Comparison of ENCODE assay signal across 17 mouse cellular contexts in the genomic region with DNA sequence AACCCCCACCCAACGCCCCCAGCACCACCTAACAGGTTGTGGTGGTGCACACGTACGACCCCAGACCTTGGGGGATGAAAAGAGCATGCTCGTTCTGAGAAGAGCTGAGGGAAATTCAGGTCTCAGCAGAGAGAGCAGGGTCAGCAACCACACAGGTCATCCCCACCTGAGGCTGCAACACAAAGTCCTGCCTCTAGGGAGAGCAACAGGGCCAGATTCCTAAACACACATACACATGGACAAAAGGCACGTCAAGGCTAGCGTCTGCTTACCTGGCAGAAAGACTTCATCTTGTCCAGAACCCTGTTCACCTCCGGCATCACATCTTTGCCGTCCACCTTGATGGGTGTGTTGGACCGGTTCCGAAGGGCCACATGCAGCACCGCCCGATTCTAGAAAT. TPM values are rescaled to one million over a fixed set of nuclear protein-coding genes. Genes with fewer than 3 reads are reported as not detected.
DNase-seq lines count a peak whose midpoint lies in the region; ATAC-seq and TF ChIP-seq lines count a peak whose summit lies in the region.
"Had no signal": no experiment of that assay in that cellular context is flagged by ENCODE, and none has a peak within 500 bp of the region (broad histone marks: within the 10 kb centered on the region; RNA-seq: fewer than 3 reads in every experiment).

No protein-coding gene starts in this region.

- H3K4me1 ChIP-seq in forebrain, postnatal 0 days (ENCODE audit: insufficient read depth) = 0 out of 2 replicates have a peak, but pooled peaks cover 7% of the 10 kb centered on the region
- peaks cover 16% of the 10 kb centered on the region for H3K4me1 ChIP-seq in forebrain, embryonic 15.5 days
- peaks cover 28% of the 10 kb centered on the region for H3K4me1 ChIP-seq in intestine, embryonic 15.5 days (replicated peaks)
- peaks cover 33% of the 10 kb centered on the region for H3K4me1 ChIP-seq in intestine, embryonic 16.5 days (ENCODE audit: control insufficient read depth, insufficient read depth, low read length)
- H3K4me1 ChIP-seq in neural tube, embryonic 13.5 days (replicated peaks) = peaks cover 48% of the 10 kb centered on the region
- peaks cover 23% of the 10 kb centered on the region for H3K4me1 ChIP-seq in stomach, embryonic 15.5 days

- H3K4me3 ChIP-seq in forebrain, postnatal 0 days (ENCODE audit: low read depth, low read length) = no peak overlapping the region
- no peak overlapping the region for H3K4me3 ChIP-seq in forebrain, embryonic 15.5 days
- no peak overlapping the region for H3K4me3 ChIP-seq in intestine, embryonic 15.5 days (replicated peaks)
- no peak overlapping the region for H3K4me3 ChIP-seq in intestine, embryonic 16.5 days (ENCODE audit: low read length)
- no peak overlapping the region for H3K4me3 ChIP-seq in neural tube, embryonic 13.5 days
- H3K4me3 ChIP-seq in stomach, embryonic 15.5 days (replicated peaks) = no peak overlapping the region
- H3K4me3 ChIP-seq: limb, embryonic 15.5 days; midbrain, embryonic 10.5 days had no signal

- DNase-seq in forebrain, postnatal 0 days = no peak
- no peak for DNase-seq in neural tube, embryonic 10.5 days (ENCODE audit: extremely low spot score, low spot score)
- DNase-seq in urinary bladder, postnatal 36 days (ENCODE audit: low spot score in 2 of 2) = no peak
- DNase-seq: cerebellum, postnatal 14 days; kidney, adult 18-20 months; layer of hippocampus, adult 9-11 months; thymus, postnatal 36 days had no signal

- peaks cover 36% of the 10 kb centered on the region for H3K36me3 ChIP-seq in forebrain, postnatal 0 days (ENCODE audit: insufficient read depth)
- peaks cover 20% of the 10 kb centered on the region for H3K36me3 ChIP-seq in forebrain, embryonic 15.5 days
- peaks cover 33% of the 10 kb centered on the region for H3K36me3 ChIP-seq in intestine, embryonic 15.5 days
- peaks cover 14% of the 10 kb centered on the region for H3K36me3 ChIP-seq in intestine, embryonic 16.5 days (ENCODE audit: control insufficient read depth, insufficient read depth, low read length)
- H3K36me3 ChIP-seq in neural tube, embryonic 13.5 days = peaks cover 57% of the 10 kb centered on the region
- peaks cover 51% of the 10 kb centered on the region for H3K36me3 ChIP-seq in stomach, embryonic 15.5 days

- no peak overlapping the region for H3K27ac ChIP-seq in forebrain, postnatal 0 days (ENCODE audit: low read depth, low read length)
- H3K27ac ChIP-seq in forebrain, embryonic 15.5 days (replicated peaks) = no peak overlapping the region
- H3K27ac ChIP-seq in intestine, embryonic 15.5 days = no peak overlapping the region
- H3K27ac ChIP-seq in intestine, embryonic 16.5 days (ENCODE audit: low read length) = no peak overlapping the region
- no peak overlapping the region for H3K27ac ChIP-seq in neural tube, embryonic 13.5 days (replicated peaks)
- no peak overlapping the region for H3K27ac ChIP-seq in stomach, embryonic 15.5 days
- H3K27ac ChIP-seq: limb, embryonic 15.5 days; midbrain, embryonic 10.5 days had no signal

- H3K9ac ChIP-seq in forebrain, postnatal 0 days = no peak overlapping the region
- H3K9ac ChIP-seq in forebrain, embryonic 15.5 days (replicated peaks) = no peak overlapping the region
- no peak overlapping the region for H3K9ac ChIP-seq in intestine, embryonic 15.5 days
- H3K9ac ChIP-seq in intestine, embryonic 16.5 days (ENCODE audit: low read depth, low read length) = no peak overlapping the region
- 0 out of 2 replicates have a peak overlapping the region, but pooled peaks have one; percentile 41 for H3K9ac ChIP-seq in neural tube, embryonic 13.5 days
- H3K9ac ChIP-seq in stomach, embryonic 15.5 days = no peak overlapping the region
- H3K9ac ChIP-seq: limb, embryonic 15.5 days had no signal

- WGBS in forebrain, postnatal 0 days = 87% methylated on average over 12 of the region's 12 CpGs
- 89% methylated on average over 12 of the region's 12 CpGs for WGBS in forebrain, embryonic 15.5 days
- WGBS in intestine, embryonic 15.5 days = 86% methylated on average over 12 of the region's 12 CpGs
- 88% methylated on average over 12 of the region's 12 CpGs for WGBS in intestine, embryonic 16.5 days
- whole genome bisulfite sequencing in neural tube, embryonic 13.5 days = 86% methylated on average over 12 of the region's 12 CpGs
- 87% methylated on average over 12 of the region's 12 CpGs for WGBS in stomach, embryonic 15.5 days

- H3K4me2 ChIP-seq in forebrain, postnatal 0 days (ENCODE audit: low read depth) = no peak overlapping the region
- no peak overlapping the region for H3K4me2 ChIP-seq in forebrain, embryonic 15.5 days (replicated peaks)
- H3K4me2 ChIP-seq in intestine, embryonic 15.5 days (replicated peaks) = peak overlapping the region; percentile 79
- H3K4me2 ChIP-seq in intestine, embryonic 16.5 days (ENCODE audit: low read depth, low read length) = no peak overlapping the region; the same call in 1 of the 2 replicates
- H3K4me2 ChIP-seq in neural tube, embryonic 13.5 days = no peak overlapping the region
- 0 out of 2 replicates have a peak overlapping the region, but pooled peaks have one; percentile 80 for H3K4me2 ChIP-seq in stomach, embryonic 15.5 days
- H3K4me2 ChIP-seq: limb, embryonic 15.5 days had no signal

- TF ChIP-seq CTCF in forebrain, postnatal 0 days (IDR thresholded peaks at IDR 0.05; ENCODE audit: low read depth) = 0 out of 2 replicates have a peak, but pooled peaks have one; percentile 6

- ATAC-seq in forebrain, postnatal 0 days = no peak
- no peak for ATAC-seq in forebrain, embryonic 15.5 days (replicated peaks)
- ATAC-seq in intestine, embryonic 15.5 days = no peak
- ATAC-seq in intestine, embryonic 16.5 days = no peak
- no peak for ATAC-seq in neural tube, embryonic 13.5 days (ENCODE audit: low read depth)
- no peak for ATAC-seq in stomach, embryonic 15.5 days (ENCODE audit: insufficient read depth, low FRiP score, low read depth)

- H3K27me3 ChIP-seq in forebrain, postnatal 0 days (ENCODE audit: insufficient read depth, low read length) = no peaks in the 10 kb centered on the region
- no peaks in the 10 kb centered on the region for H3K27me3 ChIP-seq in forebrain, embryonic 15.5 days
- no peaks in the 10 kb centered on the region for H3K27me3 ChIP-seq in intestine, embryonic 15.5 days (replicated peaks)
- no peaks in the 10 kb centered on the region for H3K27me3 ChIP-seq in intestine, embryonic 16.5 days (replicated peaks; ENCODE audit: control insufficient read depth, insufficient read depth, low read length)
- no peaks in the 10 kb centered on the region for H3K27me3 ChIP-seq in neural tube, embryonic 13.5 days
- H3K27me3 ChIP-seq in stomach, embryonic 15.5 days (replicated peaks) = no peaks in the 10 kb centered on the region
- H3K27me3 ChIP-seq: limb, embryonic 15.5 days had no signal

- H3K9me3 ChIP-seq in forebrain, postnatal 0 days (ENCODE audit: low read length) = no peaks in the 10 kb centered on the region
- H3K9me3 ChIP-seq in forebrain, embryonic 15.5 days = no peaks in the 10 kb centered on the region
- H3K9me3 ChIP-seq in intestine, embryonic 15.5 days = no peaks in the 10 kb centered on the region
- no peaks in the 10 kb centered on the region for H3K9me3 ChIP-seq in intestine, embryonic 16.5 days (ENCODE audit: control insufficient read depth, low read length)
- no peaks in the 10 kb centered on the region for H3K9me3 ChIP-seq in neural tube, embryonic 13.5 days
- no peaks in the 10 kb centered on the region for H3K9me3 ChIP-seq in stomach, embryonic 15.5 days
- H3K9me3 ChIP-seq: limb, embryonic 15.5 days; midbrain, embryonic 10.5 days had no signal

RNA-seq across cellular contexts. Expression of a gene that starts 3.3 kb away (rescaled TPM):
- total RNA-seq in forebrain, postnatal 0 days (2014; rRNA removed) = 170 and 223 TPM in 2 replicates
- polyA plus RNA-seq in forebrain, postnatal 0 days (2015; fragmentation: Nextera tagmentation; extraction: Ambion mirVana) = 180 and 259 TPM in 2 replicates
- 173 and 180 TPM in 2 replicates for polyA plus RNA-seq in forebrain, embryonic 15.5 days (2015; fragmentation: Nextera tagmentation; extraction: Ambion mirVana)
- 421 and 423 TPM in 2 replicates for polyA plus RNA-seq in intestine, embryonic 15.5 days (2015; fragmentation: Nextera tagmentation; extraction: Ambion mirVana)
- polyA plus RNA-seq in intestine, embryonic 16.5 days (2015; fragmentation: Nextera tagmentation; extraction: Ambion mirVana) = 448 and 487 TPM in 2 replicates
- 209 and 242 TPM in 2 replicates for polyA plus RNA-seq in neural tube, embryonic 13.5 days (2015; fragmentation: Nextera tagmentation; extraction: Ambion mirVana)
- polyA plus RNA-seq in stomach, embryonic 15.5 days (2015; fragmentation: Nextera tagmentation; extraction: Ambion mirVana) = 288 and 338 TPM in 2 replicates

RNA-seq across cellular contexts. Expression of a gene that starts 24.0 kb away (rescaled TPM):
- not detected in 2 replicates for total RNA-seq in forebrain, postnatal 0 days (2014; rRNA removed)
- not detected in 2 replicates for polyA plus RNA-seq in forebrain, postnatal 0 days (2015; fragmentation: Nextera tagmentation; extraction: Ambion mirVana)
- polyA plus RNA-seq in forebrain, embryonic 15.5 days (2015; fragmentation: Nextera tagmentation; extraction: Ambion mirVana) = not detected in 2 replicates
- not detected in 2 replicates for polyA plus RNA-seq in intestine, embryonic 15.5 days (2015; fragmentation: Nextera tagmentation; extraction: Ambion mirVana)
- not detected in 2 replicates for polyA plus RNA-seq in intestine, embryonic 16.5 days (2015; fragmentation: Nextera tagmentation; extraction: Ambion mirVana)
- polyA plus RNA-seq in neural tube, embryonic 13.5 days (2015; fragmentation: Nextera tagmentation; extraction: Ambion mirVana) = not detected in 2 replicates
- not detected in 2 replicates for polyA plus RNA-seq in stomach, embryonic 15.5 days (2015; fragmentation: Nextera tagmentation; extraction: Ambion mirVana)
- total RNA-seq: hematopoietic stem cell, adult 5-6 weeks; neutrophil, adult 5-6 weeks had no signal
- polyA plus RNA-seq: brain, embryonic 14.5 days; limb, embryonic 15.5 days; midbrain, embryonic 10.5 days had no signal

RNA-seq across cellular contexts. Expression of a gene that starts 30.4 kb away (rescaled TPM):
- total RNA-seq in forebrain, postnatal 0 days (2014; rRNA removed) = 47.4 and 63.7 TPM in 2 replicates
- 69.0 and 74.7 TPM in 2 replicates for polyA plus RNA-seq in forebrain, postnatal 0 days (2015; fragmentation: Nextera tagmentation; extraction: Ambion mirVana)
- polyA plus RNA-seq in forebrain, embryonic 15.5 days (2015; fragmentation: Nextera tagmentation; extraction: Ambion mirVana) = 78.1 and 80.6 TPM in 2 replicates
- 55.9 TPM in 2 replicates for polyA plus RNA-seq in intestine, embryonic 15.5 days (2015; fragmentation: Nextera tagmentation; extraction: Ambion mirVana)
- polyA plus RNA-seq in intestine, embryonic 16.5 days (2015; fragmentation: Nextera tagmentation; extraction: Ambion mirVana) = 50.6 and 63.3 TPM in 2 replicates
- polyA plus RNA-seq in neural tube, embryonic 13.5 days (2015; fragmentation: Nextera tagmentation; extraction: Ambion mirVana) = 77.9 and 83.8 TPM in 2 replicates
- polyA plus RNA-seq in stomach, embryonic 15.5 days (2015; fragmentation: Nextera tagmentation; extraction: Ambion mirVana) = 54.4 and 65.0 TPM in 2 replicates

RNA-seq across cellular contexts. Expression of a gene that starts 57.4 kb away (rescaled TPM):
- total RNA-seq in forebrain, postnatal 0 days (2014; rRNA removed) = 179 and 196 TPM in 2 replicates
- 109 and 123 TPM in 2 replicates for polyA plus RNA-seq in forebrain, postnatal 0 days (2015; fragmentation: Nextera tagmentation; extraction: Ambion mirVana)
- polyA plus RNA-seq in forebrain, embryonic 15.5 days (2015; fragmentation: Nextera tagmentation; extraction: Ambion mirVana) = 202 and 208 TPM in 2 replicates
- polyA plus RNA-seq in intestine, embryonic 15.5 days (2015; fragmentation: Nextera tagmentation; extraction: Ambion mirVana) = 156 and 168 TPM in 2 replicates
- polyA plus RNA-seq in intestine, embryonic 16.5 days (2015; fragmentation: Nextera tagmentation; extraction: Ambion mirVana) = 126 and 144 TPM in 2 replicates
- 188 and 193 TPM in 2 replicates for polyA plus RNA-seq in neural tube, embryonic 13.5 days (2015; fragmentation: Nextera tagmentation; extraction: Ambion mirVana)
- 175 and 181 TPM in 2 replicates for polyA plus RNA-seq in stomach, embryonic 15.5 days (2015; fragmentation: Nextera tagmentation; extraction: Ambion mirVana)

Comparison
In these comparisons a context has a peak if more than half of its experiments do, and no peak if none do; other contexts are left out.
1. H3K4me2 ChIP-seq: peak in intestine, embryonic 15.5 days (single experiment) and stomach, embryonic 15.5 days (single experiment); none in forebrain, postnatal 0 days (single experiment), forebrain, embryonic 15.5 days (single experiment), intestine, embryonic 16.5 days (single experiment) and neural tube, embryonic 13.5 days (single experiment).